Mouse (Mus musculus): ENCODE measurements around the gene Vinac1. TPM values are rescaled to one million over a fixed set of nuclear protein-coding genes. Genes with fewer than 3 reads are reported as not detected.

The Vinac1 gene
- under 1 TPM in 1 of 26 experiments, not detected in 25; 0.21 TPM for total RNA-seq (2018; cell fraction: chromatin; rRNA removed)
- not detected for total RNA-seq (2018; cell fraction: cytosol; rRNA removed)
- total RNA-seq (2018; cell fraction: nucleus; rRNA removed) = not detected
- polyA plus RNA-seq (2018) = not detected in 3 replicates

- 95% methylated on average over 8 of the region's 8 CpGs for WGBS (ENCODE audit: missing documents)
- Histone ChIP-seq H3K4me3 (ENCODE audit: inconsistent target) (no peak within 1 kb of the TSS), H3K36me3 (ENCODE audit: inconsistent target) (no peaks in the 10 kb centered on the region), H3K27ac (no peak within 1 kb of the TSS), H3K79me2 (ENCODE audit: inconsistent target) (no peaks in the 10 kb centered on the region)
These were observed at the start of gene Vinac1 for GRCm38 (mm10) chr2:129047811-129048210. Gene Vinac1, minus strand, starts transcription at chr2:129048172.

- 95% methylated on average over 18 of the region's 18 CpGs for WGBS (ENCODE audit: missing documents)
- Histone ChIP-seq H3K36me3 (ENCODE audit: inconsistent target) (0 out of 2 replicates have a peak, but pooled peaks cover 3% of the 10 kb centered on the region), H3K27ac (no peak overlapping the region), H3K79me2 (ENCODE audit: inconsistent target) (no peaks in the 10 kb centered on the region), H3K4me3 (ENCODE audit: inconsistent target) (no peak overlapping the region)
These were observed 46.2 kb upstream of the Vinac1 start for GRCm38 (mm10) chr2:129093926-129094724.

GRCm38 (mm10) chr2:129092810-129093209, 44.8 kb upstream of the Vinac1 start:
- WGBS (ENCODE audit: missing documents) = 99% methylated on average over 7 of the region's 12 CpGs
- Histone ChIP-seq H3K4me3 (ENCODE audit: inconsistent target) (no peak overlapping the region), H3K79me2 (ENCODE audit: inconsistent target) (no peaks in the 10 kb centered on the region), H3K27ac (no peak overlapping the region), H3K36me3 (ENCODE audit: inconsistent target) (0 out of 2 replicates have a peak, but pooled peaks cover 3% of the 10 kb centered on the region)

GRCm38 (mm10) chr2:129090370-129090769, 42.4 kb upstream of the Vinac1 start:
- Histone ChIP-seq H3K79me2 (ENCODE audit: inconsistent target) (no peaks in the 10 kb centered on the region), H3K4me3 (ENCODE audit: inconsistent target) (no peak overlapping the region), H3K36me3 (ENCODE audit: inconsistent target) (0 out of 2 replicates have a peak, but pooled peaks cover 3% of the 10 kb centered on the region), H3K27ac (no peak overlapping the region)
- 77% methylated on average over 1 of the region's 4 CpGs for WGBS (ENCODE audit: missing documents)

- H3K4me3 ChIP-seq (ENCODE audit: inconsistent target) = no peak overlapping the region
- WGBS (ENCODE audit: missing documents) = 100% methylated on average over 1 of the region's 1 CpGs
These were observed 39.5 kb upstream of the Vinac1 start for GRCm38 (mm10) chr2:129087520-129087919.

GRCm38 (mm10) chr2:129084959-129085358, 37.0 kb upstream of the Vinac1 start:
- no peak overlapping the region for H3K4me3 ChIP-seq (ENCODE audit: inconsistent target)
- H3K36me3 ChIP-seq (ENCODE audit: inconsistent target) = no peaks in the 10 kb centered on the region
- no peak overlapping the region for H3K27ac ChIP-seq
- 58% methylated on average over 2 of the region's 2 CpGs for WGBS (ENCODE audit: missing documents)
- no peaks in the 10 kb centered on the region for H3K79me2 ChIP-seq (ENCODE audit: inconsistent target)

More at GRCm38 (mm10) chr2:129087520-129087919, 39.5 kb upstream of the Vinac1 start:
- Histone ChIP-seq H3K79me2 (ENCODE audit: inconsistent target) (no peaks in the 10 kb centered on the region), H3K36me3 (ENCODE audit: inconsistent target) (no peaks in the 10 kb centered on the region), H3K27ac (no peak overlapping the region)

- H3K36me3 ChIP-seq (ENCODE audit: inconsistent target) = no peaks in the 10 kb centered on the region
- no peak overlapping the region for H3K4me3 ChIP-seq (ENCODE audit: inconsistent target)
- H3K27ac ChIP-seq = no peak overlapping the region
- H3K79me2 ChIP-seq (ENCODE audit: inconsistent target) = no peaks in the 10 kb centered on the region
- 69% methylated on average over 5 of the region's 5 CpGs for WGBS (ENCODE audit: missing documents)
These were observed 35.5 kb upstream of the Vinac1 start for GRCm38 (mm10) chr2:129083514-129083913.

- H3K27ac ChIP-seq = no peak overlapping the region
- no peaks in the 10 kb centered on the region for H3K36me3 ChIP-seq (ENCODE audit: inconsistent target)
- no peak overlapping the region for H3K4me3 ChIP-seq (ENCODE audit: inconsistent target)
- 88% methylated on average over 13 of the region's 13 CpGs for WGBS (ENCODE audit: missing documents)
- no peaks in the 10 kb centered on the region for H3K79me2 ChIP-seq (ENCODE audit: inconsistent target)
These were observed 33.1 kb upstream of the Vinac1 start for GRCm38 (mm10) chr2:129081097-129081496.

GRCm38 (mm10) chr2:129079194-129079593, 31.2 kb upstream of the Vinac1 start:
- no peaks in the 10 kb centered on the region for H3K36me3 ChIP-seq (ENCODE audit: inconsistent target)
- H3K4me3 ChIP-seq (ENCODE audit: inconsistent target) = no peak overlapping the region
- no peak overlapping the region for H3K27ac ChIP-seq
- no peaks in the 10 kb centered on the region for H3K79me2 ChIP-seq (ENCODE audit: inconsistent target)
- 86% methylated on average over 2 of the region's 2 CpGs for WGBS (ENCODE audit: missing documents)

- 96% methylated on average over 3 of the region's 3 CpGs for WGBS (ENCODE audit: missing documents)
- Histone ChIP-seq H3K27ac (no peak overlapping the region), H3K36me3 (ENCODE audit: inconsistent target) (no peaks in the 10 kb centered on the region), H3K4me3 (ENCODE audit: inconsistent target) (no peak overlapping the region), H3K79me2 (ENCODE audit: inconsistent target) (0 out of 2 replicates have a peak, but pooled peaks cover 5% of the 10 kb centered on the region)
These were observed 30.3 kb upstream of the Vinac1 start for GRCm38 (mm10) chr2:129078313-129078712.

- Histone ChIP-seq H3K27ac (no peak overlapping the region), H3K4me3 (ENCODE audit: inconsistent target) (no peak overlapping the region), H3K79me2 (ENCODE audit: inconsistent target) (peaks cover 32% of the 10 kb centered on the region), H3K36me3 (ENCODE audit: inconsistent target) (no peaks in the 10 kb centered on the region)
- WGBS (ENCODE audit: missing documents) = 96% methylated on average over 3 of the region's 3 CpGs
These were observed 22.3 kb upstream of the Vinac1 start for GRCm38 (mm10) chr2:129070296-129070695.

GRCm38 (mm10) chr2:129066326-129066725, 18.4 kb upstream of the Vinac1 start:
- Histone ChIP-seq H3K27ac (peak overlapping the region; percentile 37; the same call in 1 of the 2 replicates), H3K36me3 (ENCODE audit: inconsistent target) (no peaks in the 10 kb centered on the region), H3K4me3 (ENCODE audit: inconsistent target) (peak overlapping the region; percentile 86), H3K79me2 (ENCODE audit: inconsistent target) (peaks cover 26% of the 10 kb centered on the region)
- WGBS (ENCODE audit: missing documents) = under 1% methylated on average over 20 of the region's 20 CpGs

- 4% methylated on average over 39 of the region's 62 CpGs for WGBS (ENCODE audit: missing documents)
- peaks cover 26% of the 10 kb centered on the region for H3K79me2 ChIP-seq (ENCODE audit: inconsistent target)
- H3K36me3 ChIP-seq (ENCODE audit: inconsistent target) = no peaks in the 10 kb centered on the region
- peak within 1 kb of the TSS; percentile 37; the same call in 1 of the 2 replicates for H3K27ac ChIP-seq
- peak within 1 kb of the TSS; percentile 86 for H3K4me3 ChIP-seq (ENCODE audit: inconsistent target)
These were observed 17.7 kb upstream of the Vinac1 start, which contains the start of gene Ttl for GRCm38 (mm10) chr2:129065437-129066282. Gene Ttl, plus strand, starts transcription at chr2:129065942.

- no peak overlapping the region for H3K27ac ChIP-seq
- 88% methylated on average over 10 of the region's 10 CpGs for WGBS (ENCODE audit: missing documents)
- no peaks in the 10 kb centered on the region for H3K36me3 ChIP-seq (ENCODE audit: inconsistent target)
- peaks cover under 1% of the 10 kb centered on the region; the same call in 1 of the 2 replicates for H3K79me2 ChIP-seq (ENCODE audit: inconsistent target)
- no peak overlapping the region for H3K4me3 ChIP-seq (ENCODE audit: inconsistent target)
These were observed 13.6 kb upstream of the Vinac1 start for GRCm38 (mm10) chr2:129061456-129062059.
